Mouse (Mus musculus) monocyte, adult 5-6 weeks (primary cell): ENCODE measurements around the gene Nup160. TPM values are rescaled to one million over a fixed set of nuclear protein-coding genes. Genes with fewer than 3 reads are reported as not detected.

ENCODE experiments used
- ATAC-seq: fragments of 153-309, 156-312 bp; replicated peaks from 2 replicates; pipeline ENCODE4 v1.8.0; 2017; ENCODE audit warnings: mild to moderate bottlenecking; ENCODE audit not compliant: low TSS enrichment, insufficient number of reproducible peaks, severe bottlenecking, poor library complexity, low FRiP score
- total RNA-seq: library from RNA; stranded (forward); fragments of 200-1000, 200-491, 200-594 nt; gene quantifications from 3 replicates; pipeline ENCODE4 v1.2.3, GENCODE M21; 2017

Gene Nup160
- total RNA-seq, 1 experiment from 2014 or later = 36.5 TPM

GRCm38 (mm10) chr2:90735326-90735725 lies 58.3 kb downstream of the Nup160 start:
- no peak for ATAC-seq

GRCm38 (mm10) chr2:90738801-90739200 lies 61.8 kb downstream of the Nup160 start:
- ATAC-seq = no peak

DNA sequence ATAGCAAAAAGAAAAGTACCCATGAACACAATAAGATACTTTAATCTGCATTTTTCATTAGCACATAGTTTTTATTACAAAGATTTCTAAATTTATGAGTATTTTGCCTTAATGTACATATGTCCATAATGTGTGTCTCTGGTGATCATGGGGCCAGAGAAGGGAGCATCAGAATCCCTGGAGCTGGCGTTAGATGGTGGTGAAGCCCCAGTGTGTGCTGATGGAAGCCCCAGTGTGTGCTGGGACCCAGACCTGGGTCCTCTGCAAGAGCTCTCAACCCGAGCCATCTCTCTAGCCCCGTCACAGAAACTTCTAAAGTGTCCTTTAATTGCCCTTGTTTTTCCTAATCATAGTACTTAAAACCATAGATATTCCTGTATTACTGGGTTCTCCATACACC lies 62.3 kb downstream of the Nup160 start:
- ATAC-seq = no peak

GRCm38 (mm10) chr2:90739921-90740320 lies 62.9 kb downstream of the Nup160 start:
- no peak for ATAC-seq

- ATAC-seq = no peak
These were observed 67.5 kb downstream of the Nup160 start for GRCm38 (mm10) chr2:90744285-90745052.

DNA sequence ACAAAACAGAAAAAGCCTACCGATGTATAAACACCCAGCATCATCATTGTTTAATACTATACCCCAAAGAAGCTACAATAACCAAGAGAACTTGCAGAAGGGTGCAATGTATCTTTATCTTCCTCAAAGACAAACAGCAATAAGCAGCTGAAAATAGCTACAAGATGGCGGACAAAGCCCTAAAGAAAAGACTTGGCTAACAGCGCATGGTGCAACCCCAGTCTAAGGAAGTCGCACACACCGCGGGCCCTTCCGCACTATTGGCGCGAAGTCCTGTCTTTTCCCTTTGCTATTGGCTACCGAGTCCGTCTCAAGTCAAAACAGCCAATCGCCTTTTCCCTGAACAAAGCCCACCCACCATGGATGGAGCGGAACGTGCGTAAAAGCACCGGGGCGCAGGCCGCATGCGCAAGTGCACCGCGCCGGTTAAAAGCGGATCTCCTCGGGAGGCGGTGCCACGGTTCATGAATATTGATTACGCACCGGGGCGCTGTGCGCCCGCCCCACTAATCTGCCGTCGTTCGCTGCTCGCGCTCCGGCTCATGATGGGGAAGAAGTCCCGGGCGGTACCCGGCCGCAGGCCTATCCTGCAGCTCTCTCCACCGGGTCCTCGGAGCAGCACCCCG lies 68.2 kb downstream of the Nup160 start, which contains the start of gene Fnbp4:
Fnbp4 (plus strand) TSS at position 318 of the 626 bp plus-strand sequence.
- ATAC-seq = peak; percentile 98

- ATAC-seq = 0 out of 2 replicates have a peak, but pooled peaks have one; percentile 2
These were observed 68.9 kb downstream of the Nup160 start for GRCm38 (mm10) chr2:90745740-90746537.

GRCm38 (mm10) chr2:90746538-90746865 lies 69.5 kb downstream of the Nup160 start:
- ATAC-seq = no peak

GRCm38 (mm10) chr2:90747131-90747530 lies 70.1 kb downstream of the Nup160 start:
- no peak for ATAC-seq

GRCm38 (mm10) chr2:90749676-90750459 lies 72.9 kb downstream of the Nup160 start:
- ATAC-seq = 0 out of 2 replicates have a peak, but pooled peaks have one; percentile 27

- ATAC-seq = no peak
These were observed 76.5 kb downstream of the Nup160 start for GRCm38 (mm10) chr2:90753565-90753964.

- ATAC-seq = no peak
These were observed 77.2 kb downstream of the Nup160 start for GRCm38 (mm10) chr2:90754188-90754587.

- ATAC-seq = no peak
These were observed 88.1 kb downstream of the Nup160 start for GRCm38 (mm10) chr2:90765123-90765522.

DNA sequence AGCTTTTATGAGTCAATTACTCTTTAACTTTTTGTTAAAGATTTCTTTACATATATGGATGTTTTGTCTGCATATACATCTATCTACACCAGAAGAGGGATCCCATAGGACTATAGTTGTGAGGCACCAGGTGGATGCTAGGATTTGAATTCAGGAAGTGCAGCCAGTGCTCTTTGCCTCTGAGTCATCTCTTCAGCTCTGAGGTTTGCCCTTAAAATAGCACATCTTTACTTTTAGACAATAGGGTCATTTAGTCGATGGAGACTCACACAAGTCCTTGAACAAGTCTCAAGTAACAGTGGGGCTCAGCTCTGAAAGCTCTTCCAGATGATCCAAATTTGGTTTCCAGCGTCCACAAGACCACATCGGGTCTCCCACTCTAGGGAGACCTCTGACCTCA lies 104.3 kb downstream of the Nup160 start:
- ATAC-seq = no peak

- ATAC-seq = no peak
These were observed 104.9 kb downstream of the Nup160 start for GRCm38 (mm10) chr2:90781938-90782337.

- ATAC-seq = no peak
These were observed 105.4 kb downstream of the Nup160 start, which contains the start of gene Agbl2 for GRCm38 (mm10) chr2:90782458-90782857. TSS of gene Agbl2 (plus strand) at chr2:90782727.

DNA sequence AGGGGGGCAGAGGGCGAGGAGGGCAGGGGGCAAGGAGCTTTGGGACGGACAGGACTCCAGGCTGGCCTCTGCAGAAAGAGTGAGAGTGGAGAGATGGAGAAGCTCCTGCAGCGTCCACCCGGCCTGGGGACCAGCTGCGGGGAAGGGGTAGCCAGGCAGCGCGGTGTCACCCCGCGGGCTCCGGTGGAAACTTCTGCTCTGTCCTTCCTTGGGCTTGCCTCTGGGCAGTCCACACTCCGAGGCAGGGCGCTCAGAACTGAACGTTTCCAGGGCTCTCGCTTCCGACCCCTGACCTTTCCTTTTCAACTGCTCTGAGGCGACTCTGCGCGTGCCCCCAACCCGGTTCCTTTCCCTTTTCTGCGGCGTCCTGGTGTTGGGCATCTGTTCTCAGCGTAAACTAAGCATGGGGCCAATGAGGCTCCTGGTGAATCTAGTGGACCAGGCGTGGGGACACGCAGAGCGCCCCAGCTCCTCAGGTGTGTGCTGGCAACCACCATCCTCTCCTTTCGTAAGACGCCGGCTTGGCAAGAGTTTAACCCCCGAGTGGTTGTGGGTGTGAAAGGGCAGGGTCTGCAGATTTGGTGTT lies 106.0 kb downstream of the Nup160 start:
- no peak; the same call in 1 of the 2 replicates for ATAC-seq
